Mouse (Mus musculus): ENCODE measurements at regions not wholly inside any gene's neighbourhood (a gene's known extent, or its start where the extent isn't known, plus 50 kb on each side); places are given as distances from the start of the nearest gene placed in this dataset.
A peak's percentile ranks its signal among the peaks of the same experiment; 100 is the strongest.

GRCm38 (mm10) chr10:117984784-117985602 is 139.2 kb upstream of the Rap1b start:
- Histone ChIP-seq H3K9ac (no peak overlapping the region), H3K36me3 (no peaks in the 10 kb centered on the region), H3K4me3 (no peak overlapping the region), H3K9me3 (no peaks in the 10 kb centered on the region), H3K27me3 (no peaks in the 10 kb centered on the region), H3K27ac (no peak overlapping the region), H3K4me2 (no peak overlapping the region), H3K4me1 (peaks cover 11% of the 10 kb centered on the region; the same call in 1 of the 2 replicates)
- ATAC-seq (ENCODE audit: borderline replicate concordance, extremely low read depth, low FRiP score, low TSS enrichment), result no peak
- 73% methylated on average over 15 of the region's 15 CpGs for WGBS

GRCm38 (mm10) chr10:117987620-117988019 is 141.8 kb upstream of the Rap1b start:
- Histone ChIP-seq H3K4me3 (no peak overlapping the region), H3K27ac (no peak overlapping the region), H3K4me2 (no peak overlapping the region), H3K9me3 (no peaks in the 10 kb centered on the region), H3K9ac (no peak overlapping the region), H3K36me3 (no peaks in the 10 kb centered on the region), H3K4me1 (peaks cover 11% of the 10 kb centered on the region; the same call in 1 of the 2 replicates), H3K27me3 (no peaks in the 10 kb centered on the region)
- WGBS, result 40% methylated on average over 6 of the region's 6 CpGs
- ATAC-seq (ENCODE audit: borderline replicate concordance, extremely low read depth, low FRiP score, low TSS enrichment), result peak; percentile 74; the same call in 1 of the 2 replicates

GRCm38 (mm10) chr10:117988076-117988475 is 142.2 kb upstream of the Rap1b start:
- Histone ChIP-seq H3K27ac (no peak overlapping the region), H3K9me3 (no peaks in the 10 kb centered on the region), H3K4me3 (no peak overlapping the region), H3K4me1 (peaks cover 11% of the 10 kb centered on the region; the same call in 1 of the 2 replicates), H3K4me2 (no peak overlapping the region), H3K27me3 (no peaks in the 10 kb centered on the region), H3K36me3 (no peaks in the 10 kb centered on the region), H3K9ac (no peak overlapping the region)
- WGBS, result 47% methylated on average over 5 of the region's 5 CpGs
- ATAC-seq (ENCODE audit: borderline replicate concordance, extremely low read depth, low FRiP score, low TSS enrichment), result peak; percentile 59; the same call in 1 of the 2 replicates

- WGBS, result 94% methylated on average over 1 of the region's 1 CpGs
- H3K27ac ChIP-seq, result no peak overlapping the region
- no peaks in the 10 kb centered on the region for H3K9me3 ChIP-seq
- no peak overlapping the region for H3K4me2 ChIP-seq
- no peak overlapping the region for H3K9ac ChIP-seq
- H3K27me3 ChIP-seq, result no peaks in the 10 kb centered on the region
- ATAC-seq (ENCODE audit: borderline replicate concordance, extremely low read depth, low FRiP score, low TSS enrichment), result no peak
- no peak overlapping the region for H3K4me3 ChIP-seq
- no peaks in the 10 kb centered on the region for H3K36me3 ChIP-seq
- H3K4me1 ChIP-seq, result peaks cover 11% of the 10 kb centered on the region; the same call in 1 of the 2 replicates
Observed at GRCm38 (mm10) chr10:117991176-117991575, 145.3 kb upstream of the Rap1b start.

GRCm38 (mm10) chr10:117992317-117992716 is 146.5 kb upstream of the Rap1b start:
- H3K9ac ChIP-seq, result no peak overlapping the region
- H3K36me3 ChIP-seq, result no peaks in the 10 kb centered on the region
- WGBS, result 76% methylated on average over 9 of the region's 9 CpGs
- H3K27ac ChIP-seq, result no peak overlapping the region
- no peaks in the 10 kb centered on the region for H3K9me3 ChIP-seq
- H3K27me3 ChIP-seq, result no peaks in the 10 kb centered on the region
- H3K4me1 ChIP-seq, result peaks cover 10% of the 10 kb centered on the region; the same call in 1 of the 2 replicates
- H3K4me2 ChIP-seq, result no peak overlapping the region
- H3K4me3 ChIP-seq, result no peak overlapping the region
- no peak for ATAC-seq (ENCODE audit: borderline replicate concordance, extremely low read depth, low FRiP score, low TSS enrichment)

GRCm38 (mm10) chr10:117993809-117994208 is 147.8 kb upstream of the Mdm1 start:
- no peak overlapping the region for H3K9ac ChIP-seq
- no peaks in the 10 kb centered on the region for H3K9me3 ChIP-seq
- no peak overlapping the region for H3K4me3 ChIP-seq
- no peak for ATAC-seq (ENCODE audit: borderline replicate concordance, extremely low read depth, low FRiP score, low TSS enrichment)
- no peak overlapping the region for H3K27ac ChIP-seq
- no peaks in the 10 kb centered on the region for H3K36me3 ChIP-seq
- 79% methylated on average over 3 of the region's 3 CpGs for WGBS
- H3K27me3 ChIP-seq, result no peaks in the 10 kb centered on the region
- H3K4me1 ChIP-seq, result no peaks in the 10 kb centered on the region
- H3K4me2 ChIP-seq, result no peak overlapping the region

- no peaks in the 10 kb centered on the region for H3K4me1 ChIP-seq
- H3K9ac ChIP-seq, result no peak overlapping the region
- WGBS, result 72% methylated on average over 9 of the region's 9 CpGs
- no peak overlapping the region for H3K27ac ChIP-seq
- ATAC-seq (ENCODE audit: borderline replicate concordance, extremely low read depth, low FRiP score, low TSS enrichment), result no peak
- no peak overlapping the region for H3K4me2 ChIP-seq
- no peaks in the 10 kb centered on the region for H3K9me3 ChIP-seq
- no peaks in the 10 kb centered on the region for H3K27me3 ChIP-seq
- no peaks in the 10 kb centered on the region for H3K36me3 ChIP-seq
- H3K4me3 ChIP-seq, result no peak overlapping the region
Observed at GRCm38 (mm10) chr10:117994768-117995167, 146.8 kb upstream of the Mdm1 start.

GRCm38 (mm10) chr10:117997796-117998195 is 143.8 kb upstream of the Mdm1 start:
- no peaks in the 10 kb centered on the region for H3K27me3 ChIP-seq
- no peak overlapping the region for H3K4me2 ChIP-seq
- WGBS, result 80% methylated on average over 5 of the region's 5 CpGs
- no peaks in the 10 kb centered on the region for H3K36me3 ChIP-seq
- no peak for ATAC-seq (ENCODE audit: borderline replicate concordance, extremely low read depth, low FRiP score, low TSS enrichment)
- no peaks in the 10 kb centered on the region for H3K9me3 ChIP-seq
- H3K27ac ChIP-seq, result no peak overlapping the region
- H3K9ac ChIP-seq, result no peak overlapping the region
- no peaks in the 10 kb centered on the region for H3K4me1 ChIP-seq
- no peak overlapping the region for H3K4me3 ChIP-seq

- no peaks in the 10 kb centered on the region for H3K9me3 ChIP-seq
- no peak overlapping the region for H3K9ac ChIP-seq
- ATAC-seq (ENCODE audit: borderline replicate concordance, extremely low read depth, low FRiP score, low TSS enrichment), result no peak
- no peak overlapping the region for H3K27ac ChIP-seq
- H3K4me1 ChIP-seq, result 0 out of 2 replicates have a peak, but pooled peaks cover 6% of the 10 kb centered on the region
- H3K4me2 ChIP-seq, result no peak overlapping the region
- no peak overlapping the region for H3K4me3 ChIP-seq
- no peaks in the 10 kb centered on the region for H3K27me3 ChIP-seq
- 76% methylated on average over 3 of the region's 3 CpGs for WGBS
- H3K36me3 ChIP-seq, result no peaks in the 10 kb centered on the region
Observed at GRCm38 (mm10) chr10:118000591-118000990, 141.0 kb upstream of the Mdm1 start.

- H3K9ac ChIP-seq, result no peak overlapping the region
- no peak overlapping the region for H3K4me2 ChIP-seq
- no peaks in the 10 kb centered on the region for H3K9me3 ChIP-seq
- ATAC-seq (ENCODE audit: borderline replicate concordance, extremely low read depth, low FRiP score, low TSS enrichment), result no peak
- H3K36me3 ChIP-seq, result no peaks in the 10 kb centered on the region
- H3K27me3 ChIP-seq, result no peaks in the 10 kb centered on the region
- no peak overlapping the region for H3K27ac ChIP-seq
- whole genome bisulfite sequencing, result 51% methylated on average over 4 of the region's 4 CpGs
- H3K4me3 ChIP-seq, result no peak overlapping the region
- 0 out of 2 replicates have a peak, but pooled peaks cover 6% of the 10 kb centered on the region for H3K4me1 ChIP-seq
Observed at GRCm38 (mm10) chr10:118001501-118001900, 140.1 kb upstream of the Mdm1 start.

GRCm38 (mm10) chr10:118001971-118002370 is 139.6 kb upstream of the Mdm1 start:
- H3K27ac ChIP-seq, result no peak overlapping the region
- WGBS, result 60% methylated on average over 7 of the region's 7 CpGs
- H3K36me3 ChIP-seq, result no peaks in the 10 kb centered on the region
- no peaks in the 10 kb centered on the region for H3K27me3 ChIP-seq
- H3K4me3 ChIP-seq, result no peak overlapping the region
- no peak overlapping the region for H3K4me2 ChIP-seq
- 0 out of 2 replicates have a peak, but pooled peaks cover 6% of the 10 kb centered on the region for H3K4me1 ChIP-seq
- no peaks in the 10 kb centered on the region for H3K9me3 ChIP-seq
- no peak overlapping the region for H3K9ac ChIP-seq
- no peak for ATAC-seq (ENCODE audit: borderline replicate concordance, extremely low read depth, low FRiP score, low TSS enrichment)

- Histone ChIP-seq H3K4me2 (no peak overlapping the region), H3K4me1 (0 out of 2 replicates have a peak, but pooled peaks cover 6% of the 10 kb centered on the region), H3K27me3 (no peaks in the 10 kb centered on the region), H3K9me3 (no peaks in the 10 kb centered on the region), H3K4me3 (no peak overlapping the region), H3K27ac (no peak overlapping the region), H3K36me3 (no peaks in the 10 kb centered on the region), H3K9ac (no peak overlapping the region)
- ATAC-seq (ENCODE audit: borderline replicate concordance, extremely low read depth, low FRiP score, low TSS enrichment), result no peak
- WGBS, result 83% methylated on average over 4 of the region's 4 CpGs
Observed at GRCm38 (mm10) chr10:118002559-118002958, 139.1 kb upstream of the Mdm1 start.
